Mouse (Mus musculus) forebrain, embryonic 10.5 days (tissue): ENCODE results near the gene Aplp2. TPM values are rescaled to one million over a fixed set of nuclear protein-coding genes. Genes with fewer than 3 reads are reported as not detected.

Source experiments
- DNase-seq: peaks from one replicate; pipeline ENCODE4 v3.0.0-alpha.2; 2017; ENCODE audit warnings: low spot score; ENCODE audit errors: extremely low spot score
- H3K27ac ChIP-seq: fragments of 300-500 bp; sonication (generic); 2 replicates; pipeline ENCODE4 v1.5.1; 2016; ENCODE audit warnings: mild to moderate bottlenecking
- H3K27me3 ChIP-seq: fragments of 300-500 bp; sonication (generic); 2 replicates; pipeline ENCODE4 v1.6.1; 2016; ENCODE audit warnings: mild to moderate bottlenecking; ENCODE audit not compliant: poor library complexity, severe bottlenecking
- H3K36me3 ChIP-seq: fragments of 300-500 bp; sonication (generic); replicated peaks from 2 replicates; pipeline ENCODE4 v1.6.1; 2016; ENCODE audit warnings: mild to moderate bottlenecking, moderate library complexity
- H3K4me1 ChIP-seq: fragments of 300-500 bp; sonication (generic); 2 replicates; pipeline ENCODE4 v1.6.1; 2016
- H3K4me3 ChIP-seq: fragments of 300-500 bp; sonication (generic); 2 replicates; pipeline ENCODE4 v1.5.1; 2016; ENCODE audit warnings: mild to moderate bottlenecking, moderate library complexity
- H3K9me3 ChIP-seq: fragments of 300-500 bp; sonication (generic); 2 replicates; pipeline ENCODE4 v1.6.1; 2016; ENCODE audit warnings: mild to moderate bottlenecking, moderate library complexity
- WGBS: fragments of 180-500 bp; shearing (Covaris S2); methylation state at CpG from one replicate; pipeline ENCODE4 v1.1.7; 2016; 5-methylcytosine and 5-hydroxymethylcytosine counted together
- polyA plus RNA-seq: library from polyadenylated mRNA; unstranded; fragments of >200 nt; fragmentation: Nextera tagmentation; extraction: Ambion mirVana; gene quantifications from 2 replicates; pipeline ENCODE4 v1.2.1, GENCODE M21; 2016

Aplp2 gene
- polyA plus RNA-seq, 1 experiment from 2014 or later: 206 TPM

DNA sequence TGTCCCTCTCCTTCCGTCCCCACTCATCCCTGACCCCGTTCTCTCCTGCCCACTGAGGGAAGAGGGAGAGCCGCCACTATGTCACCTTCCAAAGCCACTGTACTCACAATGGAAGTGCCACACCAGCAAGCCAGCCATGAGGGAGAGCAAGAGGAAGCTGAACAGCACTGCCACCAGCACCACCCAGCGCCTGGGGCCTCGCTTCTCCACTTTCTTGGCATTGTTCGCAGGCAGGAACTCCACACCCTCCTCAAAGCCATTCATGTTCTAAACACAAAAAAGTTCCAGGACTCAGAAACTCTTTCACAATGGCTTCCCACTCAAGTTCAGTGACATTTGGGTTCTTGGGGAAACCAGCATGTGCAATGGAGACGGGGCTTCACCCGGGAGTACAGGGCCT, 103.2 kb downstream of the Aplp2 start:
- H3K36me3 ChIP-seq: no peaks in the 10 kb centered on the region
- H3K4me3 ChIP-seq: no peak overlapping the region
- H3K9me3 ChIP-seq: no peaks in the 10 kb centered on the region
- WGBS: 94% methylated on average over 8 of the region's 8 CpGs
- H3K4me1 ChIP-seq: no peaks in the 10 kb centered on the region
- no peak for DNase-seq
- H3K27me3 ChIP-seq: no peaks in the 10 kb centered on the region
- no peak overlapping the region for H3K27ac ChIP-seq

Other genes with a start within 250 kb of the Aplp2 start
- 4.1 and 4.4 TPM in 2 replicates for gene Zbtb44, start 181.2 kb downstream of the Aplp2 start, polyA plus RNA-seq
- 4.3 and 6.2 TPM in 2 replicates for gene St14, start 80.0 kb downstream of the Aplp2 start, polyA plus RNA-seq
- gene Prdm10, start 68.7 kb upstream of the Aplp2 start, polyA plus RNA-seq: 8.2 and 8.9 TPM in 2 replicates
- 20.0 and 24.0 TPM in 2 replicates for gene Nfrkb, start 174.4 kb upstream of the Aplp2 start, polyA plus RNA-seq